Mouse (Mus musculus): Measurements from ENCODE around the gene Mymk.

DNA sequence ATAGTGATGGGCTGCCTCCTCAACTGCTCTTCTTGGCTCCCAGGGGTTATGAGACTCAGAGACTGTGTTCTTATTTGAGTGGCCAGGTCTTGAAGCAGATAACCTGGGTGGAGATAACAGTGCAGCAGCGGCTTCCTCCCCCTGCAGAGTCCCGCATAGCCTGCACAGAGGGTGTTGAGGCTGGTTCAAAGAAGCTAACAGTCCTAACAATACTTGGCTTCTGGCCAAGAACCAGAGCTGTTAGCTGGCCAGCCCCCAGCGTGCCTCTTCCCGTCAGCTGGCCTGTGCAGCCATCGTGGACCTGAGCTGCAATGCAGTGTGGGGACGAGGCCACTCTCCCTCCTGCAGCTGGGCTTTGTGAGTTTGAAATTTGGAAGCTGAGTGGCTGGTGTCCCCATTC is 25.8 kb upstream of the Mymk start:
- TF ChIP-seq CTCF (IDR thresholded peaks at IDR 0.05; ENCODE audit: low read depth, low read length) = no peak
- TF ChIP-seq POLR2A (IDR thresholded peaks at IDR 0.05; ENCODE audit: borderline replicate concordance, low read depth, low read length) = no peak

Measured in bone marrow macrophage, adult 2 months (primary cell).